Mouse (Mus musculus): Measurements from ENCODE around the gene Paxbp1.
"Not testable (repeated sequence)": the region's sequence is repeated elsewhere in the genome, so short reads cannot be mapped to it uniquely, and the experiment has no call there.

Gene Paxbp1

GRCm38 (mm10) chr16:91044270-91045182 lies at the start of gene Paxbp1:
Gene Paxbp1, minus strand, starts transcription at chr16:91044543.
- DNase-seq (ENCODE audit: low spot score), result peak; percentile 99

- DNase-seq (ENCODE audit: low spot score), result no peak
Measured at GRCm38 (mm10) chr16:91086642-91087306, 42.4 kb upstream of the Paxbp1 start.

DNA sequence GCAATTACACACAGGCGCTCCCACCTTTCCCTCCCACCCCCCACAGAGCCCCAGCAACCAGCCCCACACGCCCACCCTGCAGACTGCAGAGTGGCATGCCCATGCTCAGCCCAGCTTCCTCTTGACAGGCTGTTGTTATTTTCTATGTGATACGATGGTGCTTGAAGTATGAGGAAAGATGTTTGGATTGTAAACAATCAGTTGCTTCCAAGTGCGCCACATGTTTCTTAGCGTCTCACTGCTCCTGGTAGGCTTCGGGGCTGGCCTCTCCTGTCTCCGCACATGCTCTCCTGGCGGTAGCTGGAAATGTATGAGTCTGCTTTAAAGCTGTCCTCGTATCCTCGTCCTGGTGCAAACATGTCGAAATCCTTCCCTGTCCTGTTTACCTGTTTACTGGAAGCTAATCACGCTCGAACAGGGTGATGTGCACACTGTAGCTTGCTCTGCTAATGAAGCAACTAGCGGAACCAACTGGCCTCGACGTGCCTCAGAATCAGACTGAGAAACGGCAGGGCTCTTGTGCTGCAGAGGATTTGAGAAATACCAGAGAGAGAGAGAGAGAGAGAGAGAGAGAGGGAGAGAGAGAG lies 41.0 kb upstream of the Paxbp1 start:
- DNase-seq (ENCODE audit: low spot score), result no peak

GRCm38 (mm10) chr16:91084307-91085238 lies 40.2 kb upstream of the Paxbp1 start:
- no peak for DNase-seq (ENCODE audit: low spot score)

GRCm38 (mm10) chr16:91083002-91083646 lies 38.8 kb upstream of the Paxbp1 start:
- DNase-seq (ENCODE audit: low spot score), result no peak

GRCm38 (mm10) chr16:91081508-91081907 lies 37.2 kb upstream of the Paxbp1 start:
- peak; percentile 78 for DNase-seq (ENCODE audit: low spot score)

DNA sequence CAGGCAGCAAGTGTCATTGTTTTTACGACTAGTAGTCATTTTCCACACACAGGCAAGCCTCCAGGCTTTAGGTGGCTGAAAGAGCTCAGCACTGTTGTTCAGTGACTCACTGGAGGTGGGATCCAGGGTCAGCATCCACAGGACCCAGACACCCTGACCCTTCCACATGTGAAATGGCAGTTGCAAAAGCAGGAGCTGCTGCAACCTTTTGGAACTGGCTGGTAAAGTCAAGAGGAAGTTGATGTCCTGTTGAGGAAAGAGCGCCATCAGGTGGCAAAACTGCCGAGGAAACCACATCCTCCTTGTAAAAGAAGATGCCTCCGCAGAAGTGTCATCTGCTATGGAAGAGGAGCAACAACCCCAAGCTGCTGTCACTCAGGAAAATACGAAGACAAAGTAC lies 31.8 kb upstream of the Paxbp1 start:
- DNase-seq (ENCODE audit: low spot score), result no peak

GRCm38 (mm10) chr16:91075423-91075822 lies 31.1 kb upstream of the Paxbp1 start:
- not testable (repeated sequence) for DNase-seq (ENCODE audit: low spot score)

DNA sequence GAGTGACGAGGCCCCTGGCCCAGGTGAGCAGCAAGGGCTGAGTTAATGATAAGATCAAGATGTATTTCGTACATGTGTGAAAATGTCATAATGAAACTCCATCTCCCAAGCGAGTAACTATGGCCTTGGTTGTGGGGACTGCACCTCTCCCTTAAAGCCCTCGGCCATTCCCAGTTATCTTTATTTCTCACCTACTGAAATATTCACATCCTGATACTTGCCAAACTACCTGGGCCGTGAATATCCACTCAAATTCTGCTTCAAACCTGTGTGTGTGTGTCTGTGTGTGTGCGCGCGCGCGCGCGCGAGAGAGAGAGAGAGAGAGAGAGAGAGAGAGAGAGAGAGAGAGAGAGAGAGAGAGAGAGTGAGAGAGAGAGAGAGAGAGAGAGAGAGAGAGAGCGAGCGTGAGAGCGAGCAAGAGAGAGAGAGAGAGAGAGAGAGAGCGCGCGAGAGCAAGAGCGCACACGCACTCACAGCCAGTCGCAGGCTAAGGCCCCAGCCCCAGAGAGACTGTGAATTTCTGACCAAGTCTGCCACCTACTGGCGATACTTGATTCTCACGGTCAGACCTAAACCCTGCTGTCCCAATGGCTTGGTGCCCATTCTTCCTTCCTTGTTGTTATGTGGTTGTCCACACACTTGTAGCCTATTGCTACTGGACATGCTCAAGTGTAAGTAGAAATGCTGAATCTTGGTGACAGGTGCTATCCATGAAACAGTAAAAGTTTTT lies 29.0 kb upstream of the Paxbp1 start:
- peak; percentile 90 for DNase-seq (ENCODE audit: low spot score)

- DNase-seq (ENCODE audit: low spot score), result no peak
Measured at GRCm38 (mm10) chr16:91072256-91072655, 27.9 kb upstream of the Paxbp1 start.

DNA sequence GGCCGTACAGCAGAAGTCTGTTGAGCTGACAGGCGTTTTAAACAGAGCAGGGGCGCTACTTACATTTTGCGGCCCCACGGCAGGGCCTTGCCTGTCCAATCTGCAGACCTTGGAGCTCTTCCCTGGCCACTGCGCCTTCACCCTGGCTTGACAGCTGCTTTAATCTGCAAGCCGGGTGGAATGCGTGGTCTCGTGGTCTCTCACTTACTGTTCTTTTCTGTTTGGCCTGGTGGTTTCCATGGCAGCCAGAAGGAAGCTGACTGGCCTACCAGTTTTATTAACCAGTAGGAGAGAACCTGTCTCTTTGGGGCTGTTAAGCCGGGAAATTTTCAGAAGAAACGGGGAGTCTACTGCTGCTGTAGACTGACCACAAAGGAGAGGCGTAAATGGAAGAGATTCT lies 24.6 kb upstream of the Paxbp1 start:
- peak; percentile 54 for DNase-seq (ENCODE audit: low spot score)

DNA sequence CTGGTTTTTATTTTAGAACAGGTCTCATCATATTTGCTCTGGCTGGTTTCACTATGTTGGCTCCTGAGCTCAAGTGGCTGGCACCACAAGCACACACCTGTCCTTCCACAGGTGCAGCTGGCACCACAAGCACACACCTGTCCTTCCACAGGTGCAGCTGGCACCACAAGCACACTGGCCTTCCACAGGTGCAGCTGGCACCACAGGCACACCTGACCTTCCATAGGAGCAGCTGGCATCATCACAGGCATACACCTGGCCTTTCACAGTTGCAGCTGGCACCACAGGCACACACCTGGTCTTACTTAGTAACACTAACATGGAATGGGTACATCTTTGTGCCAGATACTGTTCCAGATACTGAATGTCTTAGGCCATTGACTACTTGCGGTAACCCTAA lies 22.8 kb upstream of the Paxbp1 start:
- DNase-seq (ENCODE audit: low spot score), result no peak

DNA sequence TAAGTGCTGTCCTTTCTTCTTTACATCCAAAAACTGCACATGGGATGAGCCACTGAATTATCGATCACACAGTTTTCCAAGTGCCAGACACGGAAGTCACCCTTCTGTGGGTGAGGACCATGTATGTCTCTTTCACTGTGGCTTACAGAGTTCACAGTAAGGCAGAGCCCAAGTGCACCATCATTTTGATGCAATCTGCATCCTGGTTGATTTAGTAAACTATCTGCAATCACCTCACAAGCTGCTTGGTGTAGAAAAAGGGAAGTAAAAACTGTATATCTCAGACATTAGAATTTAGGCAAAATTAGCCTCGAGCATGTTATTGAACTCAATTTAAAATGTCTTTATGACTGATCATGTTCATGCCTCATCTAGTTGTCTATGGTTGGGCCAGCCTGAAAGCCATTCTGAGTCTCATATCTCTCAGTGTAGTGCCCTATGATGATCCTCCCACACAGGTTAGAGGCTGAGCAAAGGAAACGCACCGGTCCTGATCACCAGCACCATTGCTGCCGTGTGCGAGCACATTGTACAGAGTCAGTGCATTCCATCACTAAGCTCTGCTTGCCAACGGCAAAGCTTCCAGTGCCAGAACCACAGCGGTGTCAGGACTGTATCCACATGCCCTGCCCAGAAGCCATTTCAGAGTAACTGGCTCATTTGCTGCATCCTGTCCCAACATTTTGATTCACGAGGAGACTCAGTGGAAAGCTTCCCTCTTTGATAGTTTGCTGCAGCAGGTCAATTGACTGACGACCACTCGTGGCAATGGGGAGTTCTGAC lies 20.4 kb upstream of the Paxbp1 start:
- no peak for DNase-seq (ENCODE audit: low spot score)

- no peak for DNase-seq (ENCODE audit: low spot score)
Measured at GRCm38 (mm10) chr16:91063786-91064185, 19.4 kb upstream of the Paxbp1 start.

GRCm38 (mm10) chr16:91061531-91062318 lies 17.4 kb upstream of the Paxbp1 start:
- no peak for DNase-seq (ENCODE audit: low spot score)

DNA sequence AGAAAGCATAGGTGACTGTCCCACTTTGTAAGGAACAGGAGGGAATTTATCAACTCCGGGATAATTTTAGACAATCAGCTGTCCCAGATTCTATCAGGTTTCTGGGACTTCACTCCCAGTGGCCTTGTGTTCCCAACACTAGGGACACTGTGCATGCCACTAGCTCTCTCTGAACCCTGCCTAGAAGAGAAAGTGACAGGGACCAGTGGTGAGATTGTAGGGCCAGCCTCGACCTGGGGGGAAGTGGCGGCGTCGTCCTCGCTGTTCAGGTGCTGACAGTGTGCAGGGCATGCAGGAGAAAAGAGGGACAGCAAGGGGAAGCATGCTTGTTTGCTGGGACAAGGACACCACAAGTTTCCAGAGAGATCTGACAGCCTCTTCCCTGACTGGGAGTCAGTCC lies 13.4 kb upstream of the Paxbp1 start:
- no peak for DNase-seq (ENCODE audit: low spot score)

DNA sequence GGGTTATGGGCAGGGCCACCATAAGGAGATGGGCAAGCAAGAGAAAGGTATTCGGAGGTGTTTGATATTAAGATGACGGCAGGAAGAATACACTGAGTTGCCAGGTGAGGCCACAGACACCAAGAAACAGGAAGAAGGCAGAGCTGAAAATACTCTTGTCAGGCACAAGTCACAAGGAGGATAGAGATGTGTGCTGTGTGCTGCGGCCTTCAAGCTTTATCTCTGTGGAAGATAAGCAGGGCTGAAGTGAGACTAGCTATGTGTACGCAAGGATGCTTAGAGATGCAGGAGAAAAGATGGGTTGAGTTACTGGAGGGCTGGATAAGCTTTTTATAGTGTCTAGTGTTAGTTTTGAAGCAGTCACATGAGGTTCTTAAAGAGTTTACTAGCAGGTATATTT lies 12.9 kb upstream of the Paxbp1 start:
- DNase-seq (ENCODE audit: low spot score), result no peak

- peak; percentile 39 for DNase-seq (ENCODE audit: low spot score)
Measured at GRCm38 (mm10) chr16:91056043-91056821, 11.9 kb upstream of the Paxbp1 start.
